Mouse (Mus musculus) stomach, postnatal 0 days (tissue): ENCODE measurements at regions not wholly inside any gene's neighbourhood (a gene's known extent, or its start where the extent isn't known, plus 50 kb on each side); places are given as distances from the start of the nearest gene placed in this dataset.
A peak's percentile ranks its signal among the peaks of the same experiment; 100 is the strongest.

Experiments
- CTCF ChIP-seq: IDR thresholded peaks from 2 replicates; pipeline ENCODE4 v1.5.1; 2016; ENCODE audit warnings: antibody characterized with exemption, low read depth, mild to moderate bottlenecking, moderate library complexity
- EP300 ChIP-seq: optimal IDR thresholded peaks from 2 replicates; pipeline ENCODE3; 2016; ENCODE audit warnings: antibody characterized with exemption

- TF ChIP-seq CTCF (peak; percentile 78), EP300 (no peak)
These were observed 114.3 kb downstream of the Rab38 start for GRCm38 (mm10) chr7:88544393-88544792.
